Mouse (Mus musculus) ES-E14 (cell line): ENCODE results near the gene B4galt3. TPM values are rescaled to one million over a fixed set of nuclear protein-coding genes. Genes with fewer than 3 reads are reported as not detected.

Experiments
- DNase-seq: peaks from one replicate; pipeline ENCODE4 v3.0.0-alpha.2; 2013; ENCODE audit warnings: low read depth, low spot score
- H3K27ac ChIP-seq: 2 replicates; pipeline ENCODE4 v1.5.1; 2012; ENCODE audit warnings: low read depth, mild to moderate bottlenecking, low read length, moderate library complexity, mixed read lengths; ENCODE audit not compliant: poor library complexity, insufficient read depth, severe bottlenecking
- H3K36me3 ChIP-seq: 2 replicates; pipeline ENCODE4 v1.6.1; 2012; ENCODE audit warnings: mild to moderate bottlenecking, low read length, moderate library complexity, mixed read lengths; ENCODE audit not compliant: control insufficient read depth, poor library complexity, insufficient read depth, severe bottlenecking
- H3K4me1 ChIP-seq, 2 experiments: fragments of 150-350 bp in 1 of 2; sonication (generic) in 1 of 2; 2 replicates each; pipeline ENCODE4 v1.6.1; 2012; ENCODE audit warnings: low read length in 2 of 2, mild to moderate bottlenecking in 1 of 2, mixed read lengths in 1 of 2; ENCODE audit not compliant: control insufficient read depth in 2 of 2, insufficient read depth in 2 of 2, poor library complexity in 1 of 2
- H3K4me3 ChIP-seq, 2 experiments: fragments of 150-350 bp in 1 of 2; sonication (generic) in 1 of 2; 2 replicates each; pipeline ENCODE4 v1.5.1; 2012; ENCODE audit warnings: low read length in 2 of 2, low read depth in 1 of 2, mild to moderate bottlenecking in 1 of 2, mixed read lengths in 1 of 2; ENCODE audit not compliant: insufficient read depth in 1 of 2, poor library complexity in 1 of 2, severe bottlenecking in 1 of 2
- H3K9ac ChIP-seq: 2 replicates; pipeline ENCODE4 v1.6.1; 2012; ENCODE audit warnings: low read depth, mild to moderate bottlenecking, low read length, mixed read lengths; ENCODE audit not compliant: poor library complexity, insufficient read depth, severe bottlenecking
- H3K9me3 ChIP-seq: fragments of 150-350 bp; sonication (generic); 2 replicates; pipeline ENCODE4 v1.6.1; 2012; ENCODE audit warnings: low read depth, mild to moderate bottlenecking, low read length; ENCODE audit not compliant: control insufficient read depth, insufficient read depth
- CHD2 ChIP-seq: IDR thresholded peaks from 2 replicates; pipeline ENCODE4 v1.6.1; 2014; ENCODE audit warnings: mild to moderate bottlenecking, low read depth, low read length, inconsistent platforms
- HCFC1 ChIP-seq: IDR thresholded peaks from 2 replicates; pipeline ENCODE4 v1.6.1; 2012; ENCODE audit warnings: low read length, inconsistent platforms, borderline replicate concordance; ENCODE audit not compliant: insufficient read depth
- MAFK ChIP-seq: IDR thresholded peaks from 2 replicates; pipeline ENCODE4 v1.6.1; 2014; ENCODE audit warnings: mild to moderate bottlenecking, low read depth, low read length, inconsistent platforms; ENCODE audit not compliant: insufficient read depth
- ZC3H11A ChIP-seq: IDR thresholded peaks from 2 replicates; pipeline ENCODE4 v1.6.1; 2012; ENCODE audit warnings: low read depth, mild to moderate bottlenecking, inconsistent platforms, low read length, borderline replicate concordance
- ZNF384 ChIP-seq: IDR thresholded peaks from 2 replicates; pipeline ENCODE4 v1.6.1; 2012; ENCODE audit warnings: low read depth, low read length, inconsistent platforms
- in situ Hi-C, 2 experiments: fragments of 600-800 bp; cut with MboI; formaldehyde crosslinking; loops; one replicate each; pipeline ENCODE4 v1.15.1; 2025; ENCODE audit warnings: low sequenced_read_pairs in 2 of 2, inconsistent platforms in 1 of 2; ENCODE audit not compliant: unreplicated experiment in 2 of 2
- total RNA-seq: library from RNA; depleted of rRNA; stranded (reverse); fragments of 300-350 nt; gene quantifications from 2 replicates; pipeline ENCODE4 v1.2.3, GENCODE M21; 2012

Gene B4galt3
- total RNA-seq, 1 experiment = 35.8 TPM

DNA sequence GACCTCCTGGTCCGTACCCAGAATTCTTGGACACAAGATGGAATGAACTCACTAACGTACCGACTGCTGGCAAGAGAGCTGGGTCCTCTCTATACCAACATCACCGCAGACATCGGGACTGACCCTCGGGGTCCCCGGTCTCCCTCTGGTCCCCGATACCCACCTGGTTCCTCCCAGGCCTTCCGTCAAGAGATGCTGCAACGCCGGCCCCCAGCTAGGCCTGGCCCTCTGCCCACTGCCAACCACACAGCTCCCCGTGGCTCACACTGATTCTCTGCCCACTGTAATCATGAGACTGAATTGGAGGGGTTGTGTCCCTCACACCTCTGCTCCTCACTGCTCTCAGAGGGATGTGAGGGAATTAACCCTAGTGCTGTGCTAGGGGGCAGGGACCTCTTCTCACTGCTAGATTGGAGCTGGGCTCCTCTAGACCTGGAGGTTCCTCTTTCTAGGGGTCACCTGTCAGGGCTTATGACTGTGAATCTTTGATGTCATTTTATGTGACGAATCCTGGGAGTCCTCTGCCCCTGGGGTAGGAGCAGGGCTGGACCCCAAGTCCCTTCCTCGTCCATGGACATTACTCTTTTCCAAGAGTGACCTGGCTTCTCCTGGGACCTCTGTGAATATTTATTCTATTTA is 6.1 kb downstream of the B4galt3 start:
- no peak overlapping the region; the same call in 1 of the 2 replicates for H3K27ac ChIP-seq
- TF ChIP-seq HCFC1 (no peak), ZC3H11A (no peak), MAFK (no peak), ZNF384 (no peak), CHD2 (no peak)
- no peak for DNase-seq
- H3K9ac ChIP-seq = no peak overlapping the region
- in situ Hi-C loops = no loop called here
- H3K9me3 ChIP-seq = no peaks in the 10 kb centered on the region
- no peak overlapping the region for H3K4me3 ChIP-seq
- peaks cover 38% of the 10 kb centered on the region for H3K36me3 ChIP-seq
- H3K4me1 ChIP-seq = peaks cover 0 to 10% of the 10 kb centered on the region in 2 experiments; a peak in 2 of 4 replicates

GRCm38 (mm10) chr1:171277736-171278135 is 7.6 kb downstream of the B4galt3 start:
- TF ChIP-seq ZC3H11A (no peak), HCFC1 (no peak), CHD2 (no peak), ZNF384 (no peak), MAFK (no peak)
- in situ Hi-C loops = no loop called here
- Histone ChIP-seq H3K4me3 (no peak overlapping the region), H3K4me1 (peaks cover 0 to 5% of the 10 kb centered on the region in 2 experiments; a peak in 1 of 4 replicates), H3K36me3 (peaks cover 36% of the 10 kb centered on the region), H3K9me3 (no peaks in the 10 kb centered on the region), H3K9ac (no peak overlapping the region), H3K27ac (no peak overlapping the region)
- no peak for DNase-seq

- TF ChIP-seq HCFC1 (no peak), MAFK (no peak), ZNF384 (no peak), CHD2 (no peak), ZC3H11A (no peak)
- H3K27ac ChIP-seq = no peak overlapping the region
- H3K9ac ChIP-seq = no peak overlapping the region
- peaks cover 36% of the 10 kb centered on the region for H3K36me3 ChIP-seq
- H3K4me3 ChIP-seq = no peak overlapping the region
- in situ Hi-C loops = no loop called here
- peaks cover 0 to 5% of the 10 kb centered on the region in 2 experiments; a peak in 1 of 4 replicates for H3K4me1 ChIP-seq
- DNase-seq = no peak
- no peaks in the 10 kb centered on the region for H3K9me3 ChIP-seq
Observed at GRCm38 (mm10) chr1:171278436-171278835, 8.3 kb downstream of the B4galt3 start.

DNA sequence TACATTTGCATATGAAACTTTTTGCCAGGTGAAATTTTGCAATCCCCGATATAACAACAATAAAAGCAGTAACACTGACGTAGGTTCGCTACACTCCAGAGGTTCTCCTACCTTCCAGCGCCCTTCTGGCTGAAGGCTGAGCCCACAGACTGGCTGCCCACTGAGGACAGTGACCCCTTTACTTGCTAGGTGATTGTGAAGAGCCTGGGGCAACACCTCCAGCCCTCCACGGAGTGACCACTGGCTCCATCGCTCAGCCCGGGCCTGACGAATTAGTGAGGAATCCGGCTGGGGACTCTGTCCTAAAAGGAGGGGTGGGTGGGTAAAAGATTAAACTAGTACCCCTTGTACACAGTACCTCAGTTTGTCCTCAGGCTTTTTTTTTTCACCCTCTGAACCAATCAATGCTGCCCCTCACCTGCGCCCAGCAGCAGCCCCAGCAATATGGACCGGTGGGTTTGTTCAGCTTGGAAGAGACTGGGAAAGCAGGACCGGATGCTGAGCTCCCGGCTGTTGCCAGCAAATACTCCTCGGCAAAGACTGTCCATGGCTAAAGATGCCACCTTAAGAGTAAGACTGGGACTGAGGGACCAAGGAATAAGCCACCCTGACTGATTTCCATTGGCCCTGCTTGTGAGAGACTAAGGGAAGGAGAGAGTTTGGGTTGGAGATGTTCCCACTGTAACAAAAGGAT is 9.0 kb downstream of the B4galt3 start:
- DNase-seq = no peak
- no peak overlapping the region for H3K27ac ChIP-seq
- TF ChIP-seq CHD2 (no peak), ZNF384 (no peak), MAFK (no peak), ZC3H11A (no peak), HCFC1 (no peak)
- peaks cover 0 to 5% of the 10 kb centered on the region in 2 experiments; a peak in 1 of 4 replicates for H3K4me1 ChIP-seq
- no peaks in the 10 kb centered on the region for H3K9me3 ChIP-seq
- H3K9ac ChIP-seq = no peak overlapping the region
- in situ Hi-C loops = no loop called here
- peaks cover 35% of the 10 kb centered on the region for H3K36me3 ChIP-seq
- no peak overlapping the region for H3K4me3 ChIP-seq
